Mouse (Mus musculus) hindbrain, embryonic 14.5 days (tissue): ENCODE data around the gene Lingo3. TPM values are rescaled to one million over a fixed set of nuclear protein-coding genes. Genes with fewer than 3 reads are reported as not detected.

Source experiments
- ATAC-seq: fragments of 200-750 bp; cut with Nextera tagmentation; 2 replicates; pipeline ENCODE4 v1.8.0; 2017; ENCODE audit warnings: moderate number of reproducible peaks, mild to moderate bottlenecking, moderate TSS enrichment, moderate library complexity; ENCODE audit not compliant: low FRiP score
- DNase-seq: peaks from one replicate; pipeline ENCODE4 v3.0.0-alpha.2; 2015; ENCODE audit warnings: low spot score
- H3K27ac ChIP-seq: fragments of 300-500 bp; sonication (generic); 2 replicates; pipeline ENCODE4 v1.5.1; 2014; ENCODE audit warnings: mild to moderate bottlenecking, moderate library complexity
- H3K27me3 ChIP-seq: fragments of 300-500 bp; sonication (generic); 2 replicates; pipeline ENCODE4 v1.6.1; 2014; ENCODE audit warnings: mild to moderate bottlenecking, low read length, mixed read lengths; ENCODE audit not compliant: control insufficient read depth, insufficient read depth
- H3K36me3 ChIP-seq: fragments of 300-500 bp; sonication (generic); replicated peaks from 2 replicates; pipeline ENCODE4 v1.6.1; 2014; ENCODE audit not compliant: control insufficient read depth, insufficient read depth
- H3K4me1 ChIP-seq: fragments of 300-500 bp; sonication (generic); replicated peaks from 2 replicates; pipeline ENCODE4 v1.6.1; 2014; ENCODE audit warnings: antibody characterized with exemption, low read length, mixed read lengths; ENCODE audit not compliant: control insufficient read depth, insufficient read depth
- H3K4me2 ChIP-seq: fragments of 300-500 bp; sonication (generic); replicated peaks from 2 replicates; pipeline ENCODE4 v1.6.1; 2014; ENCODE audit warnings: mild to moderate bottlenecking, moderate library complexity
- H3K4me3 ChIP-seq: fragments of 300-500 bp; sonication (generic); replicated peaks from 2 replicates; pipeline ENCODE4 v1.5.1; 2014; ENCODE audit warnings: mild to moderate bottlenecking, low read length
- H3K9ac ChIP-seq: fragments of 300-500 bp; sonication (generic); 2 replicates; pipeline ENCODE4 v1.6.1; 2014
- H3K9me3 ChIP-seq: fragments of 300-500 bp; sonication (generic); 2 replicates; pipeline ENCODE4 v1.6.1; 2016; ENCODE audit warnings: low read length; ENCODE audit not compliant: control insufficient read depth
- WGBS: fragments of 180-500 bp; shearing (Covaris S2); extraction: QIAGEN DNeasy Blood & Tissue Kit; methylation state at CpG from one replicate; pipeline ENCODE4 v1.1.7; 2014; 5-methylcytosine and 5-hydroxymethylcytosine counted together
- polyA plus RNA-seq: library from polyadenylated mRNA; unstranded; fragments of >200 nt; fragmentation: Nextera tagmentation; extraction: Ambion mirVana; gene quantifications from 2 replicates; pipeline ENCODE4 v1.2.1, GENCODE M21; 2014

The Lingo3 gene
- polyA plus RNA-seq, 1 experiment from 2014 or later, result 9.9 TPM

- Histone ChIP-seq H3K9me3 (no peaks in the 10 kb centered on the region), H3K4me3 (peak overlapping the region; percentile 73), H3K27me3 (no peaks in the 10 kb centered on the region), H3K36me3 (peaks cover 25% of the 10 kb centered on the region), H3K9ac (peak overlapping the region; percentile 96), H3K27ac (peak overlapping the region; percentile 95), H3K4me1 (peaks cover 12% of the 10 kb centered on the region), H3K4me2 (peak overlapping the region; percentile 91)
- ATAC-seq (no peak), DNase-seq (no peak)
- 11% methylated on average over 25 of the region's 29 CpGs for WGBS
These were observed 16.6 kb downstream of the Lingo3 start for GRCm38 (mm10) chr10:80827063-80827869.

DNA sequence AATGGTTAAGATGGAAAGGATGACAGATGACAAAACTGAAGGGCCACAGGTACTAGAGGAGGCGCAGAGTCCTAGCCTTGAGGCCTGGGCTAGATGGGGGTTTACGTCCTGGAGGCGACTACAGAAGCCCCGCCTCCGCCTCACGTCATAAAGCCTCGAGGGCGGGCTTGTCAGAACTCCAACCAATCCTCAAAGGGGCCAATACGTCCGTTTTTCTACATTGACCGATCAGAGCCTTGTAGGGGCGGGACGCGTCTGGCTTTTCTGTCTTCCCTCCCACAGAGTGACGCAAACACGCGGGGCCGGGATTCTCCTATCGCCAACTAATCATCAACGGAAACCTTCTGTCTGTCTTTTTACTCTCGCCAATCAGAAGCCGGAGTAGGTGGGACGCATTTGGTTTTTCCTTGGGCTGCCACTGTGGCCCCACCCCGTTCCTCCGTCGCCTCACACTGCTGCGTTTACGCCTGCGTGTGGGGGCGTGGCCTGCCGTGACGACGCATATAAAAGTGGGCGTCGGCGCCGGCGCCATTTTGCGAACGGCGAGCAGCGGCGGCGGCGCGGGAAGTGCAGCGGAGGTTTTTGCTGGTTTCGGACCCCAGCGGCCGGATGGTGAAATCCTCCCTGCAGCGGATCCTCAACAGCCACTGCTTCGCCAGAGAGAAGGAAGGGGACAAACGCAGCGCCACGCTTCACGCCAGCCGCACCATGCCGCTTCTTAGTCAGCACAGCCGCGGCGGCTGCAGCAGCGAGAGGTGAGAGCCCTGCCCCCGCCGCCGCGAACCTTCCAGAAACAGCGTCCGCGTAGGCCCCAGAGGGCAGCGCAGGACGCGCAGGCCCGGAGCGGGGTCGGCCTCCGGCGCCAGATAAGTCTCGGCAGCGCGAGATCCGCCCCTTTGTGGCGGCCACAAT lies 17.4 kb downstream of the Lingo3 start, which contains the start of gene Oaz1:
Oaz1 (plus strand) TSS at position 506 of the 912 bp plus-strand sequence.
- DNase-seq, result peak; percentile 99
- peak within 1 kb of the TSS; percentile 91 for H3K4me2 ChIP-seq
- H3K9me3 ChIP-seq, result no peaks in the 10 kb centered on the region
- WGBS, result under 1% methylated on average over 72 of the region's 82 CpGs
- no peaks in the 10 kb centered on the region for H3K27me3 ChIP-seq
- peak within 1 kb of the TSS; percentile 95 for H3K27ac ChIP-seq
- peak; percentile 97 for ATAC-seq
- peaks cover 20% of the 10 kb centered on the region for H3K36me3 ChIP-seq
- peak within 1 kb of the TSS; percentile 96 for H3K9ac ChIP-seq
- peak within 1 kb of the TSS; percentile 73 for H3K4me3 ChIP-seq
- peaks cover 12% of the 10 kb centered on the region for H3K4me1 ChIP-seq

DNA sequence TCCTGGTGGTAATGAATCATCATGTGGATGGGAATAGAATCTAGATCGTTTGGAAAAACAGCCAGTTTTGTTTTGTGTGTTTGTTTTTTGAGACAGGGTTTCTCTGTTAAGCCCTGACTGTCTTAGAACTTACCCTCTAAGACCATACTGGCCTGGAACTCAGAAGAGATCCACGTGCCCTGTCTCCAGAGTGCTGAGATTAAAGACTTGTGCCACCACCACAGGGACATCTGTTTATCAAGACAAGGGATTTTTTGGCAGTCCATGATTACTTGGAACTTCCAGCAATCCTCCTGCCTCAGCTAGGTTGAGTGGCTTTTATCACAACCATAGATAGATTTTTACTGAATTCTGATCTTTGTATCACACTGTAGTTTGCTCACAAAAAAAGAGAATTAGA lies 19.0 kb downstream of the Lingo3 start:
- Histone ChIP-seq H3K27me3 (no peaks in the 10 kb centered on the region), H3K36me3 (peaks cover 9% of the 10 kb centered on the region), H3K4me1 (peaks cover 12% of the 10 kb centered on the region), H3K4me3 (no peak overlapping the region), H3K9me3 (no peaks in the 10 kb centered on the region), H3K4me2 (no peak overlapping the region), H3K27ac (no peak overlapping the region), H3K9ac (no peak overlapping the region)
- 78% methylated on average over 2 of the region's 2 CpGs for WGBS
- DNase-seq (no peak), ATAC-seq (no peak)

DNA sequence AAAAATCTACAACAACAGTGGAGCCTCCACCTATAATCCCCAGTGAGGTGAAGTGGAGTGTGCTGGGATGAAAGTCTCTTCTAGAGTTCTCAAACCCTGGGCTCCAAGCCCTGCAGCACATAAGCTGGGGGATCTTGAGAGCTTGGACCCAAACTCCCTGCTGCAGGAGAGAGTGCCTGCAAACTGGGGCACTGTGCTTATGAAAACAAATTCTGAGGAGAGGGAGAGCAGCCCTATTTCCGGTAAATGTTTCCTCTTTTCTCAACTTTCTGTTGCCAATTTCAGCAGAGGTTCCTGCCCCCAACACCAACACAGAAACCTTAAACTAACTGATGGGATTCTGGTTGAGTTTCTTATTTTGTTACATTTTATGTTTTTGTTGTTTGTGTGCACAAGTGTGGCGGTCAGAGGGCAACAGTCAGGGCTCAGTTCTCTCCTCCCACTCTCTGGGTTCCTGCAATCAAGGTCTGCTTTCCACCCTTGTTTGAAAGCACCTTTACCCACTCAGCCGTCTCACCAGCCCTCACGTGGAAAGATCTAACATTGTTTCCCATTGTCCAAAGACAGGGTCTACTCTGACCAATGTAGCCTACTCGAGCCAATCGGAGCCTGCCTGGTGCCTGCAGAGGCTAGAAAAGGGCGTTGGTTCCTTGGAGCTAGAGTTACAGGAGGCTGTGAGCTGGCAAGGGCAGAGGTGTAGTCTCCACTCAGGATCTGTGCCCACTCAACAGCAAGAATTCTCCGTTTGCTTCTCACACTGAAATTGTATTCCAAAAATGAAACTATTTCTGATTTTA lies 19.8 kb downstream of the Lingo3 start:
- Histone ChIP-seq H3K9ac (no peak overlapping the region), H3K4me3 (no peak overlapping the region), H3K27me3 (no peaks in the 10 kb centered on the region), H3K4me2 (no peak overlapping the region), H3K36me3 (peaks cover under 1% of the 10 kb centered on the region), H3K9me3 (no peaks in the 10 kb centered on the region), H3K27ac (no peak overlapping the region), H3K4me1 (peaks cover 12% of the 10 kb centered on the region)
- no peak for ATAC-seq
- 70% methylated on average over 8 of the region's 8 CpGs for WGBS
- no peak for DNase-seq

DNA sequence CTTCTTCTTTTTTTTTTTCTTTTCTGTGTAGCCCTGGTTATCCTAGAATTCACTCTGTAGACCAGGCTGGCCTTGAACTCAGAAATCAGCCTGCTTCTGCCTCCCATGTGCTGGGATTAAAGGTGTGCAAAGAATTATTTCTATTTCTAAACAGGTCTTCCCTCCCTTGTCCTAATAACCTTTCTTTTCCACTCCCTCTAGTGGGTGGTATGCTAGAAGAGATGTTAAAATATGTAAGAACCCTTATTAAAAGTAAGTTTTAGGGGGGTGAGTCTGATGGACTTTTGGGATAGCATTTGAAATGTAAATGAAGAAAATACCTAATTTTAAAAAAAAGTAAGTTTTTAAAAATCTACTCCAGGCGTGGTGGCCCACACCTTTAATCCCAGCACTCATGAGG lies 20.5 kb downstream of the Lingo3 start:
- Histone ChIP-seq H3K4me2 (no peak overlapping the region), H3K27ac (no peak overlapping the region), H3K27me3 (no peaks in the 10 kb centered on the region), H3K36me3 (no peaks in the 10 kb centered on the region), H3K9me3 (no peaks in the 10 kb centered on the region), H3K9ac (no peak overlapping the region), H3K4me3 (no peak overlapping the region), H3K4me1 (peaks cover 9% of the 10 kb centered on the region)
- ATAC-seq (no peak), DNase-seq (no peak)
- WGBS, result 93% methylated on average over 1 of the region's 1 CpGs

- Histone ChIP-seq H3K9me3 (no peaks in the 10 kb centered on the region), H3K4me1 (peaks cover 1% of the 10 kb centered on the region), H3K4me2 (no peak overlapping the region), H3K36me3 (no peaks in the 10 kb centered on the region), H3K27ac (no peak overlapping the region), H3K27me3 (no peaks in the 10 kb centered on the region), H3K9ac (no peak overlapping the region), H3K4me3 (no peak overlapping the region)
- DNase-seq (no peak), ATAC-seq (no peak)
- WGBS, result 90% methylated on average over 5 of the region's 5 CpGs
These were observed 21.3 kb downstream of the Lingo3 start for GRCm38 (mm10) chr10:80822528-80822927.

DNA sequence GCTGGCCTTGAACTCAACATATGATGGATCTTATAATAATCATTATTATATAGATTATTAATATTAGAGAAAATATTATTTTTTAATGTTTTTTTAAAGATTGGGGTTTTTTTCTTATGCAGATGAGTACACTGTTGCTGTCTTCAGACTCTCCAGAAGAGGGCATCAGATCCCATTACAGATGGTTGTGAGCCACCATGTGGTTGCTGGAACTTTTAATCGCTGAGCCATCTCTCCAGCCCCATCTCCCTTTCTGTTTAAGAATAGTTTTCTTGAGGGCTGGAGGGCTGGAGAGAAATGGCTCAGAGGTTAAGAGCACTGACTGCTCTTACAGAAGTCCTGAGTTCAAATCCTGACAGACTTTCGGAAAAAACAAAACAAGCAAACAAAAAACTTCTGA lies 21.8 kb downstream of the Lingo3 start:
- Histone ChIP-seq H3K4me2 (no peak overlapping the region), H3K4me3 (no peak overlapping the region), H3K9me3 (no peaks in the 10 kb centered on the region), H3K4me1 (no peaks in the 10 kb centered on the region), H3K9ac (no peak overlapping the region), H3K27ac (no peak overlapping the region), H3K27me3 (no peaks in the 10 kb centered on the region), H3K36me3 (no peaks in the 10 kb centered on the region)
- WGBS, result 44% methylated on average over 2 of the region's 2 CpGs
- DNase-seq, result no peak
- no peak for ATAC-seq

- H3K9ac ChIP-seq, result no peak overlapping the region
- DNase-seq, result no peak
- no peaks in the 10 kb centered on the region for H3K36me3 ChIP-seq
- WGBS, result 66% methylated on average over 3 of the region's 3 CpGs
- H3K27me3 ChIP-seq, result no peaks in the 10 kb centered on the region
- no peak overlapping the region for H3K4me3 ChIP-seq
- no peak overlapping the region for H3K27ac ChIP-seq
- H3K4me2 ChIP-seq, result no peak overlapping the region
- ATAC-seq, result no peak
- H3K4me1 ChIP-seq, result no peaks in the 10 kb centered on the region
- H3K9me3 ChIP-seq, result no peaks in the 10 kb centered on the region
These were observed 24.4 kb downstream of the Lingo3 start for GRCm38 (mm10) chr10:80819406-80819805.
